Mouse (Mus musculus) neural tube, postnatal 0 days (tissue): ENCODE measurements around the gene Fpr1. TPM values are rescaled to one million over a fixed set of nuclear protein-coding genes. Genes with fewer than 3 reads are reported as not detected.
A peak's percentile ranks its signal among the peaks of the same experiment; 100 is the strongest.

ENCODE experiments used
- microRNA counts: library from miRNA; unstranded; fragments of <30 nt; microRNA quantifications from one replicate; lab custom pipeline; 2015
- microRNA-seq: library from miRNA; unstranded; fragments of <30 nt; microRNA quantifications from one replicate; pipeline ENCODE4, GENCODE M21; 2016
- polyA plus RNA-seq: library from polyadenylated mRNA; unstranded; fragments of >200 nt; fragmentation: Nextera tagmentation; extraction: Ambion mirVana; gene quantifications from 2 replicates; pipeline ENCODE4 v1.2.1, GENCODE M21; 2015

Fpr1 gene
- polyA plus RNA-seq: 0.72 TPM in 1 of 2 replicates, not detected in the other

DNA sequence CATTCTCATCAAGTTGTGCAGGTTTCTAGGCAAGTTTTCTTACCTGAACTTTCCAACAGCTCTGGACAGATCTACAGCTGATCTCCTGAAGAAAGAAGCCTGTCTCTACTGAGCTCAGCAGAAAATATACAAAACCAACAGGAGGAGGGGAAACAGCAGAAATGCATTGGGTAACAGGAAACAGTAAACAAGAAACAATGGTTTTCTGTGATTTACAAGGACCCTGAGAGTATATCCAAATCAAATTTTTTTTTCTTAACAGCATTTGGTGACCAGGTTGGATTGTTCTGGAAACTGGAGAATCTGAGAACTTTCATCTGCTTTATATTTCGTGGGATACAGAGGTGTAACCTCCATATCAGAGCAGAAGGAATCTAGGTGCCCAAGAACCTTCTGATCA lies at the start of gene Fpr1:
Gene Fpr1 (minus strand): TSS at position 101 of the 400 bp plus-strand sequence.

GRCm38 (mm10) chr17:17887774-17888248 lies 4.1 kb upstream of the Fpr1 start, which contains the start of the genes Fpr2 and Fpr3:
Gene Fpr2, plus strand, starts transcription at chr17:17887824.
Gene Fpr3, plus strand, starts transcription at chr17:17887852.

DNA sequence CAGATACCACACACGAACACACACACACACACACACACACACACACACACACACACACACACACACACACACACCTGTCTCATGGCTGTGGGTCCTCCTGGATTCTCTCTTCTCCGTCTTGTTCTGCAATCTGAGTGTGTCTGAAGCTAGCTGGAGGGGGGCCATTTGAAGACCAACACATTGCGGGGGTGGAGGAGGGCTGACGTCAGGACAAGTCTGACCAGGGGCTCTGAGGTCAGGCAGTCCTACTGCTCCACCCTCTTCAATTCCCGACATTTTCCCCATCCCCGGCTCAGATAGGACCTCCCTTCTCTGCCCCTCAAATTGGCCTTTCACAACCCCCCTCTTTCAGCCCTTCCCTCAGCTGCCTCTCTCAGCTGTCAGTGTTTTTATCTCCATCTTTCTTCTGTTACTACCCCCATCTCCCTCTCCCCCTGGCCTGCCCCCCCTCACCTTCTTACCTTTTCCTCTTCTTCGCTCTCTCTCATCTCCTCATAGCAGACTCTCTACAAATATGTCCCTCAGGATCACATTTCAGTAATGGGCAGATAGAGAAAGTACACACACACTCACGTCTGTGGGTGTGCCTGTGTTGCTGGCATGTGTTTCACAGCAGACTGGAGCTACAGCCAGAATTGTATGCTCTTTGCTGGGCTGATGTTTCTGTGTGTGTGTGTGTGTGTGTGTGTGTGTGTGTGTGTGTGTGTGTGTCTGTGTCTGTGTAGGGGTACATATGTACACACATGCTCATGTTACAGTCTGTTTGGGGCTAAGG lies 28.5 kb downstream of the Fpr1 start, which contains the start of gene Has1:
Gene Has1 (minus strand): TSS at position 142 of the 775 bp plus-strand sequence.

GRCm38 (mm10) chr17:17826751-17827657 lies 56.7 kb downstream of the Fpr1 start, which contains the start of gene Spaca6:
Gene Spaca6, plus strand, starts transcription at chr17:17827158.

MicroRNAs encoded within 50 kb of the gene (microRNA counts, 519-probe panel; counts per million panel counts)
- 6,412 counts per million, percentile 90 among the panel's probes with 10 or more counts for microRNA mmu-let-7e (lab: Ali Mortazavi, UCI)
- microRNA mmu-miR-125a-3p (lab: Ali Mortazavi, UCI): 3,302 counts per million, percentile 20 among the panel's probes with 10 or more counts
- microRNA mmu-miR-125a-5p (lab: Ali Mortazavi, UCI): 7,334 counts per million, percentile 98 among the panel's probes with 10 or more counts
- 5,541 counts per million, percentile 72 among the panel's probes with 10 or more counts for microRNA mmu-miR-99b (lab: Ali Mortazavi, UCI)

Small RNA genes lying within 50 kb of the gene (microRNA-seq; reads per million reads assigned to microRNA genes)
- gene Gm25927 (not detected), gene Mir125a (4,974 reads per million, percentile 92 among the genes with 10 or more reads in this experiment), gene Mir99b (10,432 reads per million, percentile 96 among the genes with 10 or more reads in this experiment), gene Mirlet7e (not detected)

Other genes starting within 250 kb of the Fpr1 start
- gene Vmn2r90, start 180.2 kb downstream of the Fpr1 start, polyA plus RNA-seq: not detected in 2 replicates
- gene Spaca6, start 56.8 kb downstream of the Fpr1 start, polyA plus RNA-seq: 19.3 and 25.4 TPM in 2 replicates
- 2.5 and 2.6 TPM in 2 replicates for gene Has1, start 28.7 kb downstream of the Fpr1 start, polyA plus RNA-seq
- 0.41 and 1.1 TPM in 2 replicates for gene Fpr2, start 3.9 kb upstream of the Fpr1 start, polyA plus RNA-seq
- gene Fpr3, start 3.9 kb upstream of the Fpr1 start, polyA plus RNA-seq: not detected in 2 replicates
- not detected in 2 replicates for gene Fpr-rs4, start 137.8 kb upstream of the Fpr1 start, polyA plus RNA-seq
- gene Vmn2r124, start 165.5 kb upstream of the Fpr1 start, polyA plus RNA-seq: not detected in 2 replicates
- not detected in 2 replicates for gene Vmn2r91, start 201.1 kb upstream of the Fpr1 start, polyA plus RNA-seq